Mouse (Mus musculus): ENCODE measurements around the gene Krtap4-13. TPM values are rescaled to one million over a fixed set of nuclear protein-coding genes. Genes with fewer than 3 reads are reported as not detected.
"Not testable (repeated sequence)": the region's sequence is repeated elsewhere in the genome, so short reads cannot be mapped to it uniquely, and the experiment has no call there.

The Krtap4-13 gene
- polyA plus RNA-seq, 1 experiment from 2014 or later: not detected

- not testable (repeated sequence) for H3K4me3 ChIP-seq; H3K4me2 ChIP-seq (replicated peaks); H3K27ac ChIP-seq; H3K9me3 ChIP-seq; ATAC-seq (ENCODE audit: insufficient number of reproducible peaks, insufficient read depth, low FRiP score, low TSS enrichment); H3K36me3 ChIP-seq; H3K9ac ChIP-seq; H3K27me3 ChIP-seq; H3K4me1 ChIP-seq
Measured at GRCm38 (mm10) chr11:99784900-99785299, 24.8 kb downstream of the Krtap4-13 start, which contains the start of gene Krtap4-9. Gene Krtap4-9, plus strand, starts transcription at chr11:99785200.

GRCm38 (mm10) chr11:99780604-99781003 lies 29.1 kb downstream of the Krtap4-13 start, which contains the start of gene Krtap4-8:
Gene Krtap4-8, minus strand, starts transcription at chr11:99780704.
- Histone ChIP-seq H3K36me3 (no peaks in the 10 kb centered on the region), H3K4me3 (no peak within 1 kb of the TSS), H3K27me3 (no peaks in the 10 kb centered on the region), H3K9ac (no peak within 1 kb of the TSS), H3K27ac (no peak within 1 kb of the TSS), H3K4me1 (no peaks in the 10 kb centered on the region), H3K4me2 (replicated peaks) (no peak within 1 kb of the TSS), H3K9me3 (no peaks in the 10 kb centered on the region)
- 91% methylated on average over 2 of the region's 2 CpGs for WGBS
- no peak for ATAC-seq (ENCODE audit: insufficient number of reproducible peaks, insufficient read depth, low FRiP score, low TSS enrichment)

GRCm38 (mm10) chr11:99778401-99778800 lies 31.3 kb downstream of the Krtap4-13 start:
- Histone ChIP-seq H3K4me1 (no peaks in the 10 kb centered on the region), H3K4me3 (no peak overlapping the region), H3K4me2 (replicated peaks) (no peak overlapping the region), H3K36me3 (no peaks in the 10 kb centered on the region), H3K9ac (no peak overlapping the region), H3K27ac (no peak overlapping the region), H3K9me3 (no peaks in the 10 kb centered on the region), H3K27me3 (no peaks in the 10 kb centered on the region)
- 55% methylated on average over 7 of the region's 7 CpGs for WGBS
- ATAC-seq (ENCODE audit: insufficient number of reproducible peaks, insufficient read depth, low FRiP score, low TSS enrichment): no peak

GRCm38 (mm10) chr11:99772813-99773212 lies 36.9 kb downstream of the Krtap4-13 start, which contains the start of gene Gm11595:
Gene Gm11595, minus strand, starts transcription at chr11:99772913.
- not testable (repeated sequence) for ATAC-seq (ENCODE audit: insufficient number of reproducible peaks, insufficient read depth, low FRiP score, low TSS enrichment); H3K4me3 ChIP-seq; H3K4me2 ChIP-seq (replicated peaks); H3K27me3 ChIP-seq; H3K9ac ChIP-seq; H3K27ac ChIP-seq; H3K36me3 ChIP-seq; H3K9me3 ChIP-seq; H3K4me1 ChIP-seq

GRCm38 (mm10) chr11:99768410-99768809 lies 41.3 kb downstream of the Krtap4-13 start:
- ATAC-seq (ENCODE audit: insufficient number of reproducible peaks, insufficient read depth, low FRiP score, low TSS enrichment): no peak
- no peaks in the 10 kb centered on the region for H3K9me3 ChIP-seq
- H3K4me1 ChIP-seq: no peaks in the 10 kb centered on the region
- H3K27ac ChIP-seq: no peak overlapping the region
- WGBS: 69% methylated on average over 2 of the region's 2 CpGs
- no peaks in the 10 kb centered on the region for H3K27me3 ChIP-seq
- no peak overlapping the region for H3K4me2 ChIP-seq (replicated peaks)
- no peaks in the 10 kb centered on the region for H3K36me3 ChIP-seq
- H3K4me3 ChIP-seq: no peak overlapping the region
- H3K9ac ChIP-seq: no peak overlapping the region

Other genes starting within 250 kb of the Krtap4-13 start
- gene Krtap3-1, start 243.3 kb downstream of the Krtap4-13 start, polyA plus RNA-seq (2016; fragmentation: Nextera tagmentation; extraction: Ambion mirVana): not detected in 2 replicates
- gene Krtap1-5, start 228.9 kb downstream of the Krtap4-13 start, polyA plus RNA-seq (2016; fragmentation: Nextera tagmentation; extraction: Ambion mirVana): not detected in 2 replicates
- not detected in 2 replicates for gene Krtap1-4, start 226.2 kb downstream of the Krtap4-13 start, polyA plus RNA-seq (2016; fragmentation: Nextera tagmentation; extraction: Ambion mirVana)
- gene Krtap1-3, start 218.6 kb downstream of the Krtap4-13 start, polyA plus RNA-seq (2016; fragmentation: Nextera tagmentation; extraction: Ambion mirVana): not detected in 2 replicates
- not detected in 2 replicates for gene Krtap9-3, start 211.8 kb downstream of the Krtap4-13 start, polyA plus RNA-seq (2016; fragmentation: Nextera tagmentation; extraction: Ambion mirVana)
- gene Gm11938, start 206.6 kb downstream of the Krtap4-13 start, polyA plus RNA-seq (2016; fragmentation: Nextera tagmentation; extraction: Ambion mirVana): not detected in 2 replicates
- not detected in 2 replicates for gene Gm11937, start 199.7 kb downstream of the Krtap4-13 start, polyA plus RNA-seq (2016; fragmentation: Nextera tagmentation; extraction: Ambion mirVana)
- gene Krtap2-4, start 195.0 kb downstream of the Krtap4-13 start, polyA plus RNA-seq (2016; fragmentation: Nextera tagmentation; extraction: Ambion mirVana): not detected in 2 replicates
- gene Gm11562, start 189.5 kb downstream of the Krtap4-13 start, polyA plus RNA-seq (2016; fragmentation: Nextera tagmentation; extraction: Ambion mirVana): not detected in 2 replicates
- not detected in 2 replicates for gene Krtap4-1, start 181.7 kb downstream of the Krtap4-13 start, polyA plus RNA-seq (2016; fragmentation: Nextera tagmentation; extraction: Ambion mirVana)
- gene Krtap4-2, start 174.8 kb downstream of the Krtap4-13 start, polyA plus RNA-seq (2016; fragmentation: Nextera tagmentation; extraction: Ambion mirVana): not detected in 2 replicates
- gene Krtap4-7, start 165.8 kb downstream of the Krtap4-13 start, polyA plus RNA-seq (2016; fragmentation: Nextera tagmentation; extraction: Ambion mirVana): not detected in 2 replicates
- gene Gm11555, start 159.7 kb downstream of the Krtap4-13 start, polyA plus RNA-seq (2016; fragmentation: Nextera tagmentation; extraction: Ambion mirVana): not detected in 2 replicates
- gene Gm11563, start 150.9 kb downstream of the Krtap4-13 start, polyA plus RNA-seq (2016; fragmentation: Nextera tagmentation; extraction: Ambion mirVana): not detected in 2 replicates
- gene Krtap4-6, start 143.9 kb downstream of the Krtap4-13 start, polyA plus RNA-seq (2016; fragmentation: Nextera tagmentation; extraction: Ambion mirVana): not detected in 2 replicates
- gene Gm14190, start 119.2 kb downstream of the Krtap4-13 start, polyA plus RNA-seq (2016; fragmentation: Nextera tagmentation; extraction: Ambion mirVana): not detected in 2 replicates
- gene Gm14180, start 75.6 kb downstream of the Krtap4-13 start, polyA plus RNA-seq (2016; fragmentation: Nextera tagmentation; extraction: Ambion mirVana): not detected in 2 replicates
- not detected in 2 replicates for gene Gm11595, start 37.0 kb downstream of the Krtap4-13 start, polyA plus RNA-seq (2016; fragmentation: Nextera tagmentation; extraction: Ambion mirVana)
- gene Krtap4-8, start 29.2 kb downstream of the Krtap4-13 start, polyA plus RNA-seq (2016; fragmentation: Nextera tagmentation; extraction: Ambion mirVana): not detected in 2 replicates
- not detected in 2 replicates for gene Krtap4-9, start 24.7 kb downstream of the Krtap4-13 start, polyA plus RNA-seq (2016; fragmentation: Nextera tagmentation; extraction: Ambion mirVana)
- not detected in 2 replicates for gene Gm11596, start 16.4 kb downstream of the Krtap4-13 start, polyA plus RNA-seq (2016; fragmentation: Nextera tagmentation; extraction: Ambion mirVana)
- not detected in 2 replicates for gene Gm11569, start 11.0 kb downstream of the Krtap4-13 start, polyA plus RNA-seq (2016; fragmentation: Nextera tagmentation; extraction: Ambion mirVana)
- not detected in 2 replicates for gene Gm11554, start 5.4 kb downstream of the Krtap4-13 start, polyA plus RNA-seq (2016; fragmentation: Nextera tagmentation; extraction: Ambion mirVana)
- gene Gm11564, start 5.8 kb upstream of the Krtap4-13 start, polyA plus RNA-seq (2016; fragmentation: Nextera tagmentation; extraction: Ambion mirVana): not detected in 2 replicates
- not detected in 2 replicates for gene 2300003K06Rik, start 28.2 kb upstream of the Krtap4-13 start, polyA plus RNA-seq (2016; fragmentation: Nextera tagmentation; extraction: Ambion mirVana)
- gene Krtap4-16, start 41.7 kb upstream of the Krtap4-13 start, polyA plus RNA-seq (2016; fragmentation: Nextera tagmentation; extraction: Ambion mirVana): not detected in 2 replicates
- gene Gm11568, start 48.0 kb upstream of the Krtap4-13 start, polyA plus RNA-seq (2016; fragmentation: Nextera tagmentation; extraction: Ambion mirVana): not detected in 2 replicates
- gene Gm11559, start 54.6 kb upstream of the Krtap4-13 start, polyA plus RNA-seq (2016; fragmentation: Nextera tagmentation; extraction: Ambion mirVana): not detected in 2 replicates
- not detected in 2 replicates for gene Krtap9-1, start 63.5 kb upstream of the Krtap4-13 start, polyA plus RNA-seq (2016; fragmentation: Nextera tagmentation; extraction: Ambion mirVana)
- gene Gm11567, start 69.3 kb upstream of the Krtap4-13 start, polyA plus RNA-seq (2016; fragmentation: Nextera tagmentation; extraction: Ambion mirVana): not detected in 2 replicates
- not detected in 2 replicates for gene Krtap31-1, start 98.0 kb upstream of the Krtap4-13 start, polyA plus RNA-seq (2016; fragmentation: Nextera tagmentation; extraction: Ambion mirVana)
- not detected in 2 replicates for gene Gm11565, start 104.9 kb upstream of the Krtap4-13 start, polyA plus RNA-seq (2016; fragmentation: Nextera tagmentation; extraction: Ambion mirVana)
- gene Krtap31-2, start 126.4 kb upstream of the Krtap4-13 start, polyA plus RNA-seq (2016; fragmentation: Nextera tagmentation; extraction: Ambion mirVana): not detected in 2 replicates
- not detected in 2 replicates for gene Krtap9-5, start 138.6 kb upstream of the Krtap4-13 start, polyA plus RNA-seq (2016; fragmentation: Nextera tagmentation; extraction: Ambion mirVana)
- gene Krtap29-1, start 169.2 kb upstream of the Krtap4-13 start, polyA plus RNA-seq (2016; fragmentation: Nextera tagmentation; extraction: Ambion mirVana): not detected in 2 replicates
- not detected in 2 replicates for gene Krtap16-1, start 176.7 kb upstream of the Krtap4-13 start, polyA plus RNA-seq (2016; fragmentation: Nextera tagmentation; extraction: Ambion mirVana)
- gene Krtap17-1, start 184.1 kb upstream of the Krtap4-13 start, polyA plus RNA-seq (2016; fragmentation: Nextera tagmentation; extraction: Ambion mirVana): 0.29 TPM in 1 of 2 replicates, not detected in the other
- 0.15 TPM in 1 of 2 replicates, not detected in the other for gene Krt33a, start 206.3 kb upstream of the Krtap4-13 start, polyA plus RNA-seq (2016; fragmentation: Nextera tagmentation; extraction: Ambion mirVana)
- 0.23 and 0.40 TPM in 2 replicates for gene Krt33b, start 220.0 kb upstream of the Krtap4-13 start, polyA plus RNA-seq (2016; fragmentation: Nextera tagmentation; extraction: Ambion mirVana)
- not detected in 2 replicates for gene Krt34, start 231.7 kb upstream of the Krtap4-13 start, polyA plus RNA-seq (2016; fragmentation: Nextera tagmentation; extraction: Ambion mirVana)
- not detected in 2 replicates for gene Krt31, start 240.7 kb upstream of the Krtap4-13 start, polyA plus RNA-seq (2016; fragmentation: Nextera tagmentation; extraction: Ambion mirVana)

Measured in embryonic facial prominence, embryonic 12.5 days (tissue).